Mouse (Mus musculus) layer of hippocampus, adult 18-20 months (tissue): ENCODE data around the gene Ccdc182. TPM values are rescaled to one million over a fixed set of nuclear protein-coding genes. Genes with fewer than 3 reads are reported as not detected.

Source experiments
- DNase-seq, 2 experiments: peaks; one replicate each; pipeline ENCODE4 v3.0.0; 2022; ENCODE audit warnings: low spot score in 2 of 2
- total RNA-seq, 2 experiments: library from RNA; stranded (reverse); gene quantifications; 2 replicates each; pipeline ENCODE4 v1.2.3; 2021

The Ccdc182 gene
- total RNA-seq, 2 experiments from 2014 or later, result not detected

GRCm38 (mm10) chr11:88280426-88280836 is 13.4 kb upstream of the Ccdc182 start:
- DNase-seq, result no peak

GRCm38 (mm10) chr11:88281428-88282119 is 12.3 kb upstream of the Ccdc182 start:
- no peak for DNase-seq

GRCm38 (mm10) chr11:88282516-88282915 is 11.3 kb upstream of the Ccdc182 start:
- no peak for DNase-seq

- DNase-seq, result no peak
Measured at GRCm38 (mm10) chr11:88286019-88286418, 7.8 kb upstream of the Ccdc182 start.

GRCm38 (mm10) chr11:88288400-88288799 is 5.5 kb upstream of the Ccdc182 start:
- DNase-seq, result no peak

DNA sequence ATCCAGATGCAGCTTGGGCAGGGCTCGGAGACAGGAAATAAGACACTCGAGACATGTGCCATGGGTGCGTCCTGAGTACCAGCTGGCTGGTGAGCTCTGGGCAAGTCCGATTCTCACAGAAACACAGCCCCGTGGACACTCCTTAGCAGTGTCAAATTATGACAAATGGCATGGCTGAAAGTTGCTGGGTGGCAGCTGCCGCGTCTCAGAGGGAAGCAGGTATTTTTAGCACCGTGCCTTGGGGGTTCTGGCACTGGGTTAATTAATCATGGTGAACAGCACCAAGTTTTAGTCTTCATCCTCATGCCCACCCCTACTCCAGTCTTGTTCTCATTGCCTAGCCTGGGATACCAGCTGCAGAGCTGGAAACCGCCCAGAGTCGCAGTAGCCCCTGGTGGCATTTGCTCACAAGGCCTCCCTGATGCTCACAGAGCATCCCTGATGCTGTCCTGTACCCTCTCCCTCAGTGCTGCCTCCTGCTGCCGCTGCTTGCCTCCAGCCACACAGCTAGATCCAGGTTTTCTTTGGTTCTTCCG is 5.0 kb upstream of the Ccdc182 start:
- DNase-seq, result no peak

GRCm38 (mm10) chr11:88291245-88291644 is 2.6 kb upstream of the Ccdc182 start:
- no peak for DNase-seq

GRCm38 (mm10) chr11:88291688-88292087 is 2.2 kb upstream of the Ccdc182 start:
- peak; percentile 10 to 34 for DNase-seq

DNA sequence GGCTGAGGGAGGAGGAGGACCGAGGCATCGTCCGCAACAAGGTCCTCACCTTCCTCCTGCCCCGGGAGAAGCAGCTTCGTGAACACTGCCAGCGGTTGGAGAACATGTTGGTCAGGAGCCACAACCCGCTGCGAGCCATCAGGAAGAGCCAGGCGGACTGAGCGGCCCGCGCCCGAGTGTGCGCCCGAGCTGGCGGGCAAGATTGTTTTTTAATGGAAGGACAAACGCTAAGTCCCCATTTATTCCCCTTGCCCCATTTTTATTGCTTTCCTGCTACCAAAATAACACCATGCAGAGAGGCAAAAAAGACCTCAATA is 494 bp downstream of the Ccdc182 start:
- DNase-seq, result no peak

- no peak for DNase-seq
Measured at GRCm38 (mm10) chr11:88295298-88295697, 1.4 kb downstream of the Ccdc182 start.

GRCm38 (mm10) chr11:88297526-88297925 is 3.7 kb downstream of the Ccdc182 start:
- no peak for DNase-seq

- DNase-seq, result no peak
Measured at GRCm38 (mm10) chr11:88299345-88299744, 5.5 kb downstream of the Ccdc182 start.

DNA sequence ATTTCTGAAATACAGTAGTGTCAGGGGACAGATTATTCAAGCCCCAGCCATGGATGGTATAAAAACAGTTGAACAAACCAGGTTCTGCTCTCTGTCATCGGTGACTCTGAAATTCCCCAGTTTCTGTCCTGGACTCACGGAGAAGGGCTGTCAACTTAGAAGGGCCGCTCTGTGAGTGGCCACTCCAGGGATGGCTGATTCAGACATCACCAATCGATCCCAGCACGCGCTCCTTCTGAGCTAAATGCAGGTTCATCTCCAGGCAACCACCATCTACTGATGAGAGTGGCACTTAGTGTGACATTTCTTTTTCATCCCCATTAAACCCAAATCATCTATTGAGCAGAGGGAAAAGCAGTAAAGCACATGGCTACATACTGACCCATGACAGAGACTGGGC is 7.8 kb downstream of the Ccdc182 start:
- DNase-seq, result no peak

- no peak for DNase-seq
Measured at GRCm38 (mm10) chr11:88305759-88306158, 11.9 kb downstream of the Ccdc182 start.

DNA sequence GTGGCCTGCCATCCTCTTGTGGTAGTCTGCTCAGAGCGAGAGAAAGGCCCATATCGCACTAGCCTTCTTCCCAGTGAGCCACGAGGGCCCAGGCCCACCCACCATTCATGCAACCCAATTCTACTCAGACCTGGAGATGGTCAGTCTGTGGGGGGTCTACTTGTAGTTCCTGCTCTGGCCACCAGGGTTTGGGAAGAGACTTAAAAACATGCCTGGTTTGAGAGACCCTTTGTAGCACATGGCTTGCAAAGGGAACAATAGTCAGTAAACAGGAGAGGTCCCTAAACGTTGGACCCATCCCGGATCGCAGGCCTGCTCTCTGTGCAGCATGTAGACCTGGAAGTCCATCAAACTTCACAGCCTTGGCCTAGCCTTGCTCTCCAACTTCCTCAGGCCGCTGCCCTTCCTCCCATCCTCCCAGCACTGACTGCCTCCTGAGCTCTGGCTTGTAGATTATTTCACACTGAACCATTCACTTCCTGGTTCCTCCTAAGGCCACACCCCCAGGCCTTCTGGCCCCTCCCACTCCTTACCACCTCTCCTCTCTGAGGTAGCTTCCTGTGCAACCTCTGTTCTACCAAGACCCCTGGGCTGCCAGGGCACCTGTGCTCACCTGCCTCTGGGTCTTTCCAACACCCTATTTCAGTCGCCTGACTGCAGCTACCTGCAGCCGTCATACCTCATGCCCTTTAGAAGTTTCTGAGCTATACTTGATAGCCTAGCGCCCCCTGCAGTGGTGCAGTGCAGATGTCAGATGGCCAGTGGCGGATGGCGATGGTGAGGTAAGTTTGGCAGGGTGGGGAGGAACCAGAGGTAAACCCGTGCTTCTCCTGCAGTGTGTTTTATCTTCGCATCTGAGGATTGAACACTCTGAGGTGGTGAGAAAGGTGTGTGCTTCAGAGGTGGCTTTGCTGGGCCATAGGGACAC is 14.0 kb downstream of the Ccdc182 start:
- DNase-seq, result no peak

GRCm38 (mm10) chr11:88309059-88309700 is 15.3 kb downstream of the Ccdc182 start:
- DNase-seq, result no peak

- no peak for DNase-seq
Measured at GRCm38 (mm10) chr11:88310773-88311172, 16.9 kb downstream of the Ccdc182 start.

GRCm38 (mm10) chr11:88311606-88312005 is 17.7 kb downstream of the Ccdc182 start:
- DNase-seq, result no peak

- DNase-seq, result no peak
Measured at GRCm38 (mm10) chr11:88313512-88313911, 19.7 kb downstream of the Ccdc182 start.

DNA sequence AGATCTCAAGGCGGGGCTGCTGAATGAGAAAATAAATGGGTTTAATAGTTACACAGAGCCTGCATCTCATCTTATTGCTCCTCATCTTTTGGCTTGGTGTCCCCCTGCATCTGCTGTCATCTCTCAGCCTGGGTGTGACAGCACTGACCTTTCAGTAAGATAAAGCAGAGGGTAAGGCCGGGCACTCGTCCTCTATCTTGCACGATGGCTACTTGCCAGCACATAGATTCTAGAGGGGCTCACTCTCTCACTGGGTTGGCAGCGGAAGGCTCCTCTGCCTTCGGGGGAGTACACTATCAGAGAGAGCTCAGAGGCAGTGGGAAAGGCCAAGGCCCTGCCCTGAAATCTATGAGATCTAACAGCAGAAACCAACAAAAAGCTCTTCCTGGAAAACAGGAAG is 20.6 kb downstream of the Ccdc182 start:
- DNase-seq, result no peak

- no peak for DNase-seq
Measured at GRCm38 (mm10) chr11:88315393-88315792, 21.5 kb downstream of the Ccdc182 start.

- no peak for DNase-seq
Measured at GRCm38 (mm10) chr11:88318850-88319249, 25.0 kb downstream of the Ccdc182 start.
